Mouse (Mus musculus) forebrain, embryonic 11.5 days (tissue): ENCODE results near the gene Dlg1. TPM values are rescaled to one million over a fixed set of nuclear protein-coding genes. Genes with fewer than 3 reads are reported as not detected.

Source experiments
- ATAC-seq: fragments of 200-750 bp; cut with Nextera tagmentation; replicated peaks from 2 replicates; pipeline ENCODE4 v1.8.0; 2017; ENCODE audit warnings: moderate TSS enrichment; ENCODE audit not compliant: low FRiP score
- DNase-seq: peaks from one replicate; pipeline ENCODE4 v3.0.0-alpha.2; 2017; ENCODE audit warnings: low spot score
- H3K27ac ChIP-seq: fragments of 300-500 bp; sonication (generic); 2 replicates; pipeline ENCODE4 v1.5.1; 2014; ENCODE audit warnings: low read depth, low read length
- H3K27me3 ChIP-seq: fragments of 300-500 bp; sonication (generic); 2 replicates; pipeline ENCODE4 v1.6.1; 2014; ENCODE audit warnings: mild to moderate bottlenecking, low read length, mixed read lengths; ENCODE audit not compliant: control insufficient read depth, insufficient read depth
- H3K36me3 ChIP-seq: fragments of 300-500 bp; sonication (generic); 2 replicates; pipeline ENCODE4 v1.6.1; 2014; ENCODE audit warnings: mild to moderate bottlenecking, low read length, moderate library complexity, mixed read lengths; ENCODE audit not compliant: control insufficient read depth, insufficient read depth
- H3K4me1 ChIP-seq: fragments of 300-500 bp; sonication (generic); replicated peaks from 2 replicates; pipeline ENCODE4 v1.6.1; 2014; ENCODE audit warnings: low read length, mixed read lengths; ENCODE audit not compliant: control insufficient read depth, insufficient read depth
- H3K4me2 ChIP-seq: fragments of 300-500 bp; sonication (generic); 2 replicates; pipeline ENCODE4 v1.6.1; 2014; ENCODE audit warnings: low read depth, mild to moderate bottlenecking, low read length, moderate library complexity, mixed read lengths; ENCODE audit not compliant: severe bottlenecking
- H3K4me3 ChIP-seq: fragments of 300-500 bp; sonication (generic); 2 replicates; pipeline ENCODE4 v1.5.1; 2014; ENCODE audit warnings: low read depth, low read length
- H3K9ac ChIP-seq: fragments of 300-500 bp; sonication (generic); 2 replicates; pipeline ENCODE4 v1.6.1; 2014; ENCODE audit warnings: low read length
- H3K9me3 ChIP-seq: fragments of 300-500 bp; sonication (generic); 2 replicates; pipeline ENCODE4 v1.6.1; 2016; ENCODE audit warnings: low read length, mixed read lengths; ENCODE audit not compliant: control insufficient read depth
- WGBS: fragments of 180-500 bp; shearing (Covaris S2); extraction: QIAGEN DNeasy Blood & Tissue Kit; methylation state at CpG from one replicate; pipeline ENCODE4 v1.1.7; 2014; 5-methylcytosine and 5-hydroxymethylcytosine counted together
- polyA plus RNA-seq: library from polyadenylated mRNA; unstranded; fragments of >200 nt; fragmentation: Nextera tagmentation; extraction: Ambion mirVana; gene quantifications from 2 replicates; pipeline ENCODE4 v1.2.1, GENCODE M21; 2014

The Dlg1 gene
- polyA plus RNA-seq, 1 experiment from 2014 or later = 38.5 TPM

GRCm38 (mm10) chr16:31898546-31899326, 235.5 kb downstream of the Dlg1 start:
- no peaks in the 10 kb centered on the region for H3K27me3 ChIP-seq
- H3K4me3 ChIP-seq = no peak overlapping the region
- peaks cover 4% of the 10 kb centered on the region; the same call in 1 of the 2 replicates for H3K4me1 ChIP-seq
- H3K9ac ChIP-seq = no peak overlapping the region
- no peak overlapping the region for H3K4me2 ChIP-seq
- ATAC-seq (no peak), DNase-seq (peak; percentile 47)
- 89% methylated on average over 18 of the region's 18 CpGs for WGBS
- H3K27ac ChIP-seq = no peak overlapping the region
- H3K9me3 ChIP-seq = peaks cover 4% of the 10 kb centered on the region; the same call in 1 of the 2 replicates
- no peaks in the 10 kb centered on the region for H3K36me3 ChIP-seq

DNA sequence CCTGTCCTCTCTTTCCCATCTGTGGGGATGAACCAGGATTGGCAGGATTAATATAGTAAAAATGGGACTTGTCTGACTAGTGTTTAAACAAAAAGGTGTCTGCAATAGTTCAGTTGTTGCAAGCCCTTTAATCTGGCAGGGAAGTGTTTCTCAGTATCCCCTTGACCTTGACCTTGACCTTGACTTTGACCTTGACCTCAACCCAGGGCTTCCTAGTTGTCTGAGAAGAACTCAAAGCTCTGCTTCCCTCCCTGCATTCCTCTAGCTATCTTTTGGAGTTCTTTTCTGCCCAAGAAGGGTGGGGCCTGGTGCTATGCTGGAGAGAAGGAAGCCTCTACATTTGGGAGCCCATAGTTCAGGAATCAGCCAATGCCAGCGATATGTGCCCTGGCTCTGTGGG, 238.6 kb downstream of the Dlg1 start:
- Histone ChIP-seq H3K27me3 (0 out of 2 replicates have a peak, but pooled peaks cover 2% of the 10 kb centered on the region), H3K4me2 (no peak overlapping the region), H3K4me3 (no peak overlapping the region), H3K36me3 (no peaks in the 10 kb centered on the region), H3K4me1 (peaks cover 11% of the 10 kb centered on the region; the same call in 1 of the 2 replicates), H3K9ac (no peak overlapping the region), H3K9me3 (peaks cover 4% of the 10 kb centered on the region; the same call in 1 of the 2 replicates), H3K27ac (no peak overlapping the region)
- 89% methylated on average over 1 of the region's 1 CpGs for WGBS
- DNase-seq (no peak), ATAC-seq (no peak)

DNA sequence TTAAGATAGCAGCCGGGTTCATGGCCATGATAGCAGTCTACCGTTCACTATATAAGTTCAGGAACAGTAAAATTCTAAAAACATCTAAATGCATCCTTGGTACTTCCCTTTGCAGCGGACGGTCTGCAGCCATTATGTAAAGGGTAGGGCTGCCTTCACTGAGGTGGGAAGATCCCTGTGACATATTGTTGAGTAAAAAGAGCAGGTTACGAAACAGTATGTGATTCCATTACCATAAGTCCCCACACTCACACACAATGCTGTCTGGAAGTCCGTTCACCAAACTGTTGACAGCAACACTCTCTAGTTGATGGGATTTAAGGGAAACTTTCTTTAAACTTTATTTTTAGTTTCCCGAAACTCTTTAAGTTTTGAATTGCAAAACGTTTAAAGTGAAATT, 240.0 kb downstream of the Dlg1 start:
- Histone ChIP-seq H3K4me1 (peaks cover 8% of the 10 kb centered on the region; the same call in 1 of the 2 replicates), H3K36me3 (no peaks in the 10 kb centered on the region), H3K9ac (no peak overlapping the region), H3K9me3 (peaks cover 4% of the 10 kb centered on the region; the same call in 1 of the 2 replicates), H3K4me2 (no peak overlapping the region), H3K27ac (no peak overlapping the region), H3K27me3 (0 out of 2 replicates have a peak, but pooled peaks cover 2% of the 10 kb centered on the region), H3K4me3 (no peak overlapping the region)
- DNase-seq (no peak), ATAC-seq (no peak)
- WGBS = 88% methylated on average over 8 of the region's 8 CpGs

GRCm38 (mm10) chr16:31905331-31905730, 242.1 kb downstream of the Dlg1 start:
- Histone ChIP-seq H3K27me3 (0 out of 2 replicates have a peak, but pooled peaks cover 2% of the 10 kb centered on the region), H3K36me3 (no peaks in the 10 kb centered on the region), H3K4me1 (peaks cover 8% of the 10 kb centered on the region; the same call in 1 of the 2 replicates), H3K9ac (no peak overlapping the region), H3K4me3 (no peak overlapping the region), H3K9me3 (no peaks in the 10 kb centered on the region; the same call in 1 of the 2 replicates), H3K4me2 (no peak overlapping the region), H3K27ac (no peak overlapping the region)
- DNase-seq (no peak), ATAC-seq (no peak)
- 76% methylated on average over 4 of the region's 4 CpGs for WGBS

DNA sequence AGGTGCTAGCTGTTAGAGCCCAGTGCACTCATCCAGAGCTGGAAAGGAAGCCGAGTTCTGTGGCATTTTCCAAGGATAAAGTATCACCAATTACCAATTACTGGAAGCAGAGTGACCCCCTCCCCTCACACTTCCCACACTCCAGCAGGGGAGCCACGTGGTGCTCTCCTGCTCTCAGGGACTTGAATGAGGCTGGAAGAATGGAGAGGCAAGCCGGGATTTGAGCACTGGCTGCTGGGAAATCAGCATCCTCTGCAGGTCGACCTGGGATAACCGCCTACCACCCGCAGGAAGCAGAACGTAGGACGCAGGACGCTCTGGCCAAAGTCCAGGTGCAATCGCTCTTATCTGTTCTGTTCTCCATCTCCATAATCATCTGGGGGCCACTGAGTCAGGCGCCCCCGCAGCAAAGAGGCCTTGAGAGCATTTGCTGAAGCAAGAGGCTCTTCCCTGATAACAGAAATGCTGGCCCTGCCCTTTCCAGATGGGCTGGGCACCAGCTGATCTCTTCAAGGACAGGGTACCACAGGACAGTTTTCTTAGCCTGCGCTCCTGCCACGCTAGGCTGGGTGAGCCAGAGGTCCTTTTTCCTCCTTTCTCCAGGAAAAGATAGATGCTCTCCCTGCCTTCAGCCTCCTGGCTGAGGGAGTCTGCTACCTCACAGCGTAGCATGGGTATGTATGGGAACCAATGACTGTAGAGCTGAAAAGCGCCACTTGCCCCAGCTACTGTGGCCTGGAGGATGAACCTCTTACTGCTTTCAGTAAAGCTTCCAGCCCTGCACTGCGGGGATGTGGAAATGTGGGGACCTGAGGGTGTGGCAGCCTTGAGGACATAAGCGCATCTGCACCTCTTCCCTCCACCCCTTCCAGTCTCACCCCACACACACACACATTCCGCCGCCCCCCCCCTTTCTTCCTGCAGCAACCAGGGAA, 242.9 kb downstream of the Dlg1 start:
- Histone ChIP-seq H3K36me3 (no peaks in the 10 kb centered on the region), H3K4me3 (no peak overlapping the region), H3K9ac (peak overlapping the region; percentile 8; the same call in 1 of the 2 replicates), H3K27me3 (0 out of 2 replicates have a peak, but pooled peaks cover 2% of the 10 kb centered on the region), H3K4me2 (peak overlapping the region; percentile 32; the same call in 1 of the 2 replicates), H3K9me3 (no peaks in the 10 kb centered on the region), H3K27ac (no peak overlapping the region), H3K4me1 (peaks cover 8% of the 10 kb centered on the region; the same call in 1 of the 2 replicates)
- 39% methylated on average over 18 of the region's 20 CpGs for WGBS
- DNase-seq = no peak
- ATAC-seq = no peak

DNA sequence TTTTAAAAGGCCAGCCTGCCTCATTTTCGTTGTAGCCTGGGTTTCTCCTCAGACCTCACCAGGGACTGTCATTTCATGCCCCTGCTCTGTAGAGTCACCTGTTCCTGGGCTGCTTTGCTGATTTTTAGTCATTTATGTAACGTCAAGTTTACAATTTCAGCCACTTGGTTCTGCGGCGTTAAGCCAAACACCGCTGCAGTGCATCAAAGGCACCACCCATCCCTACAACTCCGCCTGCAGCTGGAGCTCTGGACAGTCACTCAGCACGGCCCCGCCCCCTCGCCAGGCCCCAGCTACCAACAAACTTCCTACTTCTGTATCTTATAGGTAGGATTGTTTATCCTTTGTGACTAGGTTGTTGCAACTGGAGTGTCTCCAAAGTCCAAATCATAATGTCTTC, 243.7 kb downstream of the Dlg1 start:
- no peak for DNase-seq
- WGBS = 11% methylated on average over 9 of the region's 9 CpGs

GRCm38 (mm10) chr16:31908959-31909358, 245.7 kb downstream of the Dlg1 start:
- Histone ChIP-seq H3K27me3 (0 out of 2 replicates have a peak, but pooled peaks cover 2% of the 10 kb centered on the region), H3K4me3 (no peak overlapping the region), H3K36me3 (no peaks in the 10 kb centered on the region), H3K4me2 (no peak overlapping the region), H3K4me1 (peaks cover 8% of the 10 kb centered on the region; the same call in 1 of the 2 replicates), H3K9me3 (no peaks in the 10 kb centered on the region), H3K27ac (no peak overlapping the region), H3K9ac (no peak overlapping the region)
- DNase-seq (no peak), ATAC-seq (no peak)
- 67% methylated on average over 11 of the region's 11 CpGs for WGBS

More for the DNA sequence above, 243.7 kb downstream of the Dlg1 start:
- Histone ChIP-seq H3K9me3 (no peaks in the 10 kb centered on the region), H3K4me1 (peaks cover 8% of the 10 kb centered on the region; the same call in 1 of the 2 replicates), H3K27me3 (0 out of 2 replicates have a peak, but pooled peaks cover 2% of the 10 kb centered on the region), H3K9ac (peak overlapping the region; percentile 8; the same call in 1 of the 2 replicates), H3K36me3 (no peaks in the 10 kb centered on the region), H3K27ac (no peak overlapping the region), H3K4me3 (no peak overlapping the region), H3K4me2 (peak overlapping the region; percentile 32; the same call in 1 of the 2 replicates)
- ATAC-seq = no peak

DNA sequence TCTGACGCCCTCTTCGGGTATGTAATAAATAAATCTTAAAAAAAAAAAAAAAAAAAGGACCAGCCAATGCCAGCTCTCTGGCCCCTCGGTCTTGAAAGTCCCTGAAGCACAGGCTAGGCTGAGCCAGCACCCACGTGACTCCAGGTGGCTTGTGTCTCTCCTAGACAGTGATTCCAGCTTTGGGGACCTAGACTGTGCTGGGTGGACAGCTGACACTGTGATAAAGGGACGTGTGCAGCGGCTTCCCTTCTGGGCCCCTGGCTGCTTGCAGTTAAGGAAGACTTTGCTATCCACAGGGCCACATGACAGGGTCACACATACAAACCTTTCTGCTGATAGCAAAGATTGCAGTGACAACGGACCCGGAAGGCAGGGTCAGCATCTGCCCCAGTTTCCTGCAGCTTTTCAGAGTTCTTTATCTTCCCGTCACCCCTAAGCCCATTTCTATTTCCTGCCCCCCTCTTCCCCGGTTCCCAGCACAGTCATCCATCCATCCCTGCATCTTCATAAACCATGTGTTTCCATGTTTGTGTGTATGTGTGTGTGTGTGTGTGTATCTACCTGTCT, 247.1 kb downstream of the Dlg1 start:
- ATAC-seq = no peak
- 78% methylated on average over 10 of the region's 10 CpGs for WGBS
- Histone ChIP-seq H3K9me3 (no peaks in the 10 kb centered on the region), H3K36me3 (no peaks in the 10 kb centered on the region), H3K27ac (no peak overlapping the region), H3K27me3 (0 out of 2 replicates have a peak, but pooled peaks cover 2% of the 10 kb centered on the region), H3K9ac (no peak overlapping the region), H3K4me3 (no peak overlapping the region), H3K4me2 (no peak overlapping the region), H3K4me1 (peaks cover 8% of the 10 kb centered on the region; the same call in 1 of the 2 replicates)
- DNase-seq = no peak
